Mouse (Mus musculus) forebrain, postnatal 0 days (tissue): ENCODE measurements at regions not wholly inside any gene's neighbourhood (a gene's known extent, or its start where the extent isn't known, plus 50 kb on each side); places are given as distances from the start of the nearest gene placed in this dataset.

Experiments
- ATAC-seq: fragments of 200-750 bp; cut with Nextera tagmentation; 2 replicates; pipeline ENCODE4 v1.8.0; 2017; ENCODE audit warnings: mild to moderate bottlenecking, moderate library complexity
- DNase-seq: peaks from one replicate; pipeline ENCODE4 v3.0.0-alpha.2; 2015
- H3K27ac ChIP-seq: fragments of 300-500 bp; sonication (generic); 2 replicates; pipeline ENCODE4 v1.5.1; 2014; ENCODE audit warnings: low read depth, mild to moderate bottlenecking, antibody characterized with exemption, low read length, moderate library complexity, mixed read lengths
- H3K27me3 ChIP-seq: fragments of 300-500 bp; sonication (generic); 2 replicates; pipeline ENCODE4 v1.6.1; 2014; ENCODE audit warnings: mild to moderate bottlenecking, low read length, mixed read lengths; ENCODE audit not compliant: insufficient read depth
- H3K36me3 ChIP-seq: fragments of 300-500 bp; sonication (generic); 2 replicates; pipeline ENCODE4 v1.6.1; 2014; ENCODE audit warnings: mild to moderate bottlenecking, moderate library complexity; ENCODE audit not compliant: insufficient read depth
- H3K4me1 ChIP-seq: fragments of 300-500 bp; sonication (generic); 2 replicates; pipeline ENCODE4 v1.6.1; 2014; ENCODE audit warnings: antibody characterized with exemption; ENCODE audit not compliant: insufficient read depth
- H3K4me2 ChIP-seq: fragments of 300-500 bp; sonication (generic); 2 replicates; pipeline ENCODE4 v1.6.1; 2014; ENCODE audit warnings: low read depth, mild to moderate bottlenecking, moderate library complexity
- H3K4me3 ChIP-seq: fragments of 300-500 bp; sonication (generic); 2 replicates; pipeline ENCODE4 v1.5.1; 2014; ENCODE audit warnings: low read depth, low read length, mixed read lengths
- H3K9ac ChIP-seq: fragments of 300-500 bp; sonication (generic); 2 replicates; pipeline ENCODE4 v1.6.1; 2014; ENCODE audit warnings: mild to moderate bottlenecking
- H3K9me3 ChIP-seq: fragments of 300-500 bp; sonication (generic); 2 replicates; pipeline ENCODE4 v1.6.1; 2016; ENCODE audit warnings: low read length
- CTCF ChIP-seq: sonication (generic); IDR thresholded peaks from 2 replicates; pipeline ENCODE4 v1.5.1; 2016; ENCODE audit warnings: antibody characterized with exemption, control low read depth, low read depth
- WGBS: fragments of 180-500 bp; shearing (Covaris S2); extraction: QIAGEN DNeasy Blood & Tissue Kit; methylation state at CpG from one replicate; pipeline ENCODE4 v1.1.7; 2014; 5-methylcytosine and 5-hydroxymethylcytosine counted together

DNA sequence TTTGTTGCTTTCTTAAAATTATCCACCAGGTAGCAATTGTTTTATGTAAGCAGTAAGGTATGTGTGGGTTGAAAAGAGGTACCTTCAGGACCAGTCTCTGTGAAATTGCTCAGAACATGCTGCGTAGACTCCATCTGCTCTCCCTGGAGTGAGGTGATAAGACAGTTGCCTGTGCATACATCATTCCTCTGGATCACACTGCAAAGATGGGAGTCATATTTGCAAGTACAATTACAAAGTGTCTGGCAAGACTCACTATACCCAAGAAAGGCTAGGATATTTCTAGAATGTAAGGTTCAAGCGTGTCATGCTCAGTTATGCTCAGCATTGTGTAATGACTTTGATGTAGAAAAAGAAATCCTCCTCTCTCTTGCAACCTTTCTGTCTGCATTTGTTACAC, 1283.5 kb upstream of the Slc10a2 start:
- no peak overlapping the region for H3K9ac ChIP-seq
- no peaks in the 10 kb centered on the region for H3K36me3 ChIP-seq
- WGBS = 61% methylated on average over 2 of the region's 2 CpGs
- no peak for TF ChIP-seq CTCF
- no peak for ATAC-seq
- no peak overlapping the region for H3K27ac ChIP-seq
- no peaks in the 10 kb centered on the region for H3K9me3 ChIP-seq
- no peak overlapping the region for H3K4me3 ChIP-seq
- no peaks in the 10 kb centered on the region for H3K27me3 ChIP-seq
- no peak for DNase-seq
- H3K4me2 ChIP-seq = no peak overlapping the region
- H3K4me1 ChIP-seq = no peaks in the 10 kb centered on the region

DNA sequence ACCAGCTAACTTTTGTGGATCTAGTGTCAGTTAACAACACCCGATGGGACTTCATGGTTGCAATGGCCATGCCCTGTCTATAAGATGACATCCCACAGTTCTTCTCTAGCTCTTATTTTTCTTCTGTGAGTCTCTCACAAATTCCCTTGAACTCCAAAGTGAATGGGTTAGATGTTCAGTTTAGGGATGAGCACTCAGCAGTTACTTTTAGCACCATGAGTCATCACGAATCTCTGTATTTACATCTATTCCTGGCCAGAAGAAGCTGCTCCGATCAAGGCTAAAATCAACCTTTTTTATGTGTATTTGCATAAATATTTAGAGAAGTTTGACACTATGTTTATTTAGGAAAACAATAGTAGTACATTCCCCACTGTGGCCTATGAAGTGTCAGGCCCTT, 1269.6 kb upstream of the Slc10a2 start:
- no peak for TF ChIP-seq CTCF
- H3K36me3 ChIP-seq = no peaks in the 10 kb centered on the region
- DNase-seq (no peak), ATAC-seq (no peak)
- no peaks in the 10 kb centered on the region for H3K9me3 ChIP-seq
- no peak overlapping the region for H3K4me3 ChIP-seq
- H3K9ac ChIP-seq = no peak overlapping the region
- no peaks in the 10 kb centered on the region for H3K27me3 ChIP-seq
- H3K27ac ChIP-seq = no peak overlapping the region
- H3K4me2 ChIP-seq = no peak overlapping the region
- no peaks in the 10 kb centered on the region for H3K4me1 ChIP-seq
- WGBS = 55% methylated on average over 3 of the region's 3 CpGs

DNA sequence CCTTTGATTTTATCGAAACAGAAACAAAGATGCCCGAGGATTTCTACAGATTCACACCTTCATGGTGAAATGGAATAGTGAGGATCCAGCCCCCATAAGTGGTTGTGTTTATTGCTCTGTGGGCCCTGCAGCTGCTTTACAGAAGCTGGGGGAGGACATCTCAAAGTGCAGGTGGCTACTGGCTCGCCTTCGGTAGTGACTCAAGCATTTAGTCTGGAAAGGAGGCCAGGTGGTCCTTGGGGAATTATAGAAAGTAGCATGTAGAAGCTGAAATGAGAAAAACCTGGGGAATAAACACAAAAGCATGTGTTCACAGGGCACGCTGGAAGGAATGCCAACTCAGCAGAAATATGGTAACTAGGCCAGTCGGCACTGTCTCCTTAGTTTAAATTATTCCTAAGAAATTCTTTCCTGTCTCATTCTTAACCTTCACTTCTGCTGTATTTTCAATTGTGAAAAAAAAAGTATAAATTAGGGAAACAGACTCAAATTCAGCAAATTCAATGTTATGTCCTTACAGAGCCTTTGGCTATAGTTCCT, 1256.3 kb upstream of the Slc10a2 start:
- no peak for ATAC-seq
- DNase-seq = no peak
- H3K27me3 ChIP-seq = no peaks in the 10 kb centered on the region
- H3K4me1 ChIP-seq = no peaks in the 10 kb centered on the region
- no peak overlapping the region for H3K4me2 ChIP-seq
- 74% methylated on average over 6 of the region's 6 CpGs for WGBS
- no peaks in the 10 kb centered on the region for H3K9me3 ChIP-seq
- H3K9ac ChIP-seq = no peak overlapping the region
- TF ChIP-seq CTCF = no peak
- H3K27ac ChIP-seq = no peak overlapping the region
- H3K4me3 ChIP-seq = no peak overlapping the region
- no peaks in the 10 kb centered on the region for H3K36me3 ChIP-seq

DNA sequence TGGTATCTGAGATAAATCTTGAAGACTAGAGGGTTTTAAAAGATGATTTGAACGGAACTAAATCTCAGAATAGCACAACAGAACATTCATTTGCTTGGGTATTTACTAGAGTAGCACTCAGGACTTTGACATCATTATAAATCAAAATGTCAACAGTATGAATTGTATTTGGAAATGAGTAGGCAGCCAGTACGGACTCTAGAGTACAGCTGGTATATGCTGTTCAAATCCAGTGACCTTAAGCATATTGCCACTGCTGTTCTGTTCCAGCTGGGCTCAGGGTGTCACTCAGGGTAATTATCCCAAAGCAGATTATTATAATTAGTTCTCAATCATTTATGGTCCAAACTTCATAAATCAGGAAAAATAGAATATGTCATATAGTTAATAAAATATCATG, 1252.7 kb upstream of the Slc10a2 start:
- WGBS = 59% methylated on average over 2 of the region's 2 CpGs
- H3K4me3 ChIP-seq = no peak overlapping the region
- H3K36me3 ChIP-seq = no peaks in the 10 kb centered on the region
- no peak overlapping the region for H3K27ac ChIP-seq
- DNase-seq = no peak
- ATAC-seq = no peak
- H3K4me2 ChIP-seq = no peak overlapping the region
- no peaks in the 10 kb centered on the region for H3K4me1 ChIP-seq
- H3K9ac ChIP-seq = no peak overlapping the region
- TF ChIP-seq CTCF = no peak
- no peaks in the 10 kb centered on the region for H3K9me3 ChIP-seq
- no peaks in the 10 kb centered on the region for H3K27me3 ChIP-seq

- no peak overlapping the region for H3K9ac ChIP-seq
- H3K4me1 ChIP-seq = no peaks in the 10 kb centered on the region
- ATAC-seq = no peak
- 73% methylated on average over 1 of the region's 1 CpGs for WGBS
- H3K9me3 ChIP-seq = no peaks in the 10 kb centered on the region
- H3K27me3 ChIP-seq = no peaks in the 10 kb centered on the region
- H3K4me2 ChIP-seq = no peak overlapping the region
- TF ChIP-seq CTCF = no peak
- no peaks in the 10 kb centered on the region for H3K36me3 ChIP-seq
- no peak overlapping the region for H3K27ac ChIP-seq
- H3K4me3 ChIP-seq = no peak overlapping the region
- no peak for DNase-seq
Measured at GRCm38 (mm10) chr8:6350460-6350859, 1245.3 kb upstream of the Slc10a2 start.

DNA sequence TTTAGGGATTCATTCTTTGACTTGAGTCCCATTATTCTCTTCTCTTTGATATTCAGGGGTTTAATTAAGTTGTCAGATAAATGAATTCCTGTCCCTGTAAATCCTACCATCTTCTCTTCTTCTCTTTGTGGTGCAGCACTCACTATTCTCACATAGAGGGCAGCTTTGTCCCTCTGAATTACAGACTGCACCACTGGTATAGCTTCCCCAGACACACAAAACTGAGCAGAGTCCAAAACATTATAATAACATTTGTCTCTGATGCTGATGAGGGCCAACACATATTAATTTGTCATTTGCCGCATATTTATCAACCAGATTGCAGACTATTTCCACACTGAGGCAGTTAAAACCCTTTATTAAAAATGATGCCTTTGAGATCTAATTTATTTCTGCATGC, 1244.9 kb upstream of the Slc10a2 start:
- Histone ChIP-seq H3K4me1 (no peaks in the 10 kb centered on the region), H3K27me3 (no peaks in the 10 kb centered on the region), H3K9me3 (no peaks in the 10 kb centered on the region), H3K36me3 (no peaks in the 10 kb centered on the region), H3K4me2 (no peak overlapping the region), H3K4me3 (no peak overlapping the region), H3K9ac (no peak overlapping the region), H3K27ac (no peak overlapping the region)
- peak; percentile 63 for TF ChIP-seq CTCF
- DNase-seq (peak; percentile 62), ATAC-seq (peak; percentile 90)
- 30% methylated on average over 1 of the region's 1 CpGs for WGBS

GRCm38 (mm10) chr8:6345704-6346103, 1240.6 kb upstream of the Slc10a2 start:
- Histone ChIP-seq H3K27me3 (no peaks in the 10 kb centered on the region), H3K4me1 (no peaks in the 10 kb centered on the region), H3K9me3 (no peaks in the 10 kb centered on the region), H3K9ac (no peak overlapping the region), H3K27ac (no peak overlapping the region), H3K4me2 (no peak overlapping the region), H3K36me3 (no peaks in the 10 kb centered on the region), H3K4me3 (no peak overlapping the region)
- no peak for ATAC-seq
- no peak for TF ChIP-seq CTCF
- no peak for DNase-seq
- WGBS = 71% methylated on average over 1 of the region's 1 CpGs
